Mouse (Mus musculus): ENCODE data around the gene Cnp. TPM values are rescaled to one million over a fixed set of nuclear protein-coding genes. Genes with fewer than 3 reads are reported as not detected.
"Not testable (repeated sequence)": the region's sequence is repeated elsewhere in the genome, so short reads cannot be mapped to it uniquely, and the experiment has no call there.

Gene Cnp
- polyA plus RNA-seq, 2 experiments, result 15.9 to 21.3 TPM

- ATAC-seq (ENCODE audit: low FRiP score, low read depth) (peak; percentile 98), DNase-seq (ENCODE audit: low spot score) (peak; percentile 99)
- peak; percentile 96; the same call in 1 of the 2 replicates for TF ChIP-seq POLR2A (IDR thresholded peaks at IDR 0.05; ENCODE audit: borderline replicate concordance, extremely low read depth, insufficient read depth, insufficient read length)
- peak within 1 kb of the TSS; percentile 89 for H3K4me2 ChIP-seq (replicated peaks; ENCODE audit: low read depth, low read length, severe bottlenecking)
- H3K27ac ChIP-seq (replicated peaks; ENCODE audit: low read depth, low read length), result peak within 1 kb of the TSS; percentile 88
- WGBS, result under 1% methylated on average over 49 of the region's 54 CpGs
- H3K27me3 ChIP-seq (ENCODE audit: control insufficient read depth, insufficient read depth, low read length), result no peaks in the 10 kb centered on the region
- no peaks in the 10 kb centered on the region for H3K9me3 ChIP-seq (ENCODE audit: control insufficient read depth, low read length)
- peaks cover 20% of the 10 kb centered on the region for H3K4me1 ChIP-seq (ENCODE audit: control insufficient read depth, insufficient read depth, low read length)
- peak within 1 kb of the TSS; percentile 83 for H3K4me3 ChIP-seq (replicated peaks; ENCODE audit: low read length)
- H3K36me3 ChIP-seq (ENCODE audit: control insufficient read depth, insufficient read depth, low read length), result peaks cover 12% of the 10 kb centered on the region
- peak within 1 kb of the TSS; percentile 83 for H3K9ac ChIP-seq (ENCODE audit: low read depth, low read length, severe bottlenecking)
These were observed 47.0 kb upstream of the Cnp start, which contains the start of gene Acly for GRCm38 (mm10) chr11:100527458-100528374. Gene Acly, minus strand, starts transcription at chr11:100528000.

DNA sequence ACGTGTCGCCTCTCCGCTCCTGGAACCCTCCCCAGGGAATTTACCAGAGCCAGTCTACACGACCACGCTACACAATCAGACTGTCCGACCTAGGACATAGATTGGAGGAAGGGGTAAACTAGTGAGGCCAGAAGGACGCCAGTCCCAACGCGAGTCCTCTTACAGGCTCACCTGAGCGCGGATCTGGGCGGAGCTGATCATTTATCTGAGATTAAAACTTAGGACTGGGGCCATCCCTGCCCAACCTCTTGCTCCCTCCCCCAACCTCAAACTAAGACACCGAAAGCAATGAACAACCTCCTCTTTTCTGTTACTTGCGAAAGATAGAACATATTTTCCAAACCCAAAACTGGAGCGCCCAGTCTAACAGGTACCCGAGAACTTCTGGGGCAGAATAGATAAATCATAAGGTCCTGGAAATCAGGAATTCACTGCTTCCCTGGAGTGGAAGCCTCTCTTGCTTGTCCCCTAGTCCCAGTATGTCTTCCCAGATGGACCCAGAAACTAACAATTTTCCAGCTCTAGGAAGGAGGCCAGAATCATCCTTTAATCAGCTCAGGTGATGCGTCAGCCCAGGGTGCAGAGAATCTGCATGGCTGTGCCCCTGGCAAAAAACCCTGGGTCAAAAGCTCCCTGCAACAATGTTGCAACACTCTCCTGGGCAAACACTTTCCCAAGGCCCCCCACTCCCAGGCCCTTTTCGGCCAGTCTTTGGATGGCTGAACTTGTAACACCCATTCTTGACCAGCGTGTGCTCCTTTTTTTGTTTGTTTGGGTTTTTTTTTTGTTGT is 46.1 kb upstream of the Cnp start:
- Histone ChIP-seq H3K36me3 (ENCODE audit: control insufficient read depth, insufficient read depth, low read length) (peaks cover 4% of the 10 kb centered on the region; the same call in 1 of the 2 replicates), H3K4me2 (replicated peaks; ENCODE audit: low read depth, low read length, severe bottlenecking) (peak overlapping the region; percentile 89), H3K9me3 (ENCODE audit: control insufficient read depth, low read length) (no peaks in the 10 kb centered on the region), H3K4me3 (replicated peaks; ENCODE audit: low read length) (peak overlapping the region; percentile 83), H3K27me3 (ENCODE audit: control insufficient read depth, insufficient read depth, low read length) (no peaks in the 10 kb centered on the region), H3K4me1 (ENCODE audit: control insufficient read depth, insufficient read depth, low read length) (peaks cover 20% of the 10 kb centered on the region), H3K27ac (replicated peaks; ENCODE audit: low read depth, low read length) (peak overlapping the region; percentile 58), H3K9ac (ENCODE audit: low read depth, low read length, severe bottlenecking) (peak overlapping the region; percentile 83)
- no peak for TF ChIP-seq POLR2A (IDR thresholded peaks at IDR 0.05; ENCODE audit: borderline replicate concordance, extremely low read depth, insufficient read depth, insufficient read length)
- ATAC-seq (ENCODE audit: low FRiP score, low read depth), result no peak
- no peak for DNase-seq (ENCODE audit: low spot score)
- 23% methylated on average over 19 of the region's 19 CpGs for WGBS

DNA sequence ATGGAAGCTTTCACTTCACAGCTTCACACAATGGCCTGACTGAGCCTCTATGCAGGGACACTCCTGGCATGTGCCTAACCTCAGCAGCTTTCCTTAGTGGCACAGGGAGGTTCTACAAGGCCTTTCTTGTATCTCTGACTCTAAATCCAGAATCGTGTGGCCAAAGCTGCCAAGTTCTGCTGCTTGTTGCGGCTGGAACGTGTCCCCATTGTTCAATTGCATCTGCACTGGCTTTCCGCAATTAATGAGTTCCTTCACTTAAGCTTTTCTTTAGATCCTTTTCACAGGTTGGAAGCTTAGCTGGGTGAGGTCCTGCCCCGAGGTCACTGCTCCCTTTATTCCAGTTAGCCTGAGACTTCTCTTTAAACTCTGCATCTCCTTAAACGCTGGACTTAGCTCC is 40.8 kb upstream of the Cnp start:
- no peak for ATAC-seq (ENCODE audit: low FRiP score, low read depth)
- no peaks in the 10 kb centered on the region for H3K27me3 ChIP-seq (ENCODE audit: control insufficient read depth, insufficient read depth, low read length)
- 75% methylated on average over 6 of the region's 6 CpGs for WGBS

GRCm38 (mm10) chr11:100534411-100534810 is 40.3 kb upstream of the Cnp start:
- not testable (repeated sequence) for H3K36me3 ChIP-seq (ENCODE audit: control insufficient read depth, insufficient read depth, low read length); DNase-seq (ENCODE audit: low spot score); H3K4me1 ChIP-seq (ENCODE audit: control insufficient read depth, insufficient read depth, low read length); H3K9me3 ChIP-seq (ENCODE audit: control insufficient read depth, low read length); H3K27ac ChIP-seq (replicated peaks; ENCODE audit: low read depth, low read length); H3K4me2 ChIP-seq (replicated peaks; ENCODE audit: low read depth, low read length, severe bottlenecking); H3K9ac ChIP-seq (ENCODE audit: low read depth, low read length, severe bottlenecking); ATAC-seq (ENCODE audit: low FRiP score, low read depth); H3K27me3 ChIP-seq (ENCODE audit: control insufficient read depth, insufficient read depth, low read length); H3K4me3 ChIP-seq (replicated peaks; ENCODE audit: low read length)
- WGBS, result 80% methylated on average over 2 of the region's 2 CpGs

More for the DNA sequence above, 40.8 kb upstream of the Cnp start:
- no peak overlapping the region for H3K27ac ChIP-seq (replicated peaks; ENCODE audit: low read depth, low read length)
- no peaks in the 10 kb centered on the region for H3K36me3 ChIP-seq (ENCODE audit: control insufficient read depth, insufficient read depth, low read length)
- H3K4me3 ChIP-seq (replicated peaks; ENCODE audit: low read length), result no peak overlapping the region
- no peak for TF ChIP-seq POLR2A (IDR thresholded peaks at IDR 0.05; ENCODE audit: borderline replicate concordance, extremely low read depth, insufficient read depth, insufficient read length)
- H3K4me2 ChIP-seq (replicated peaks; ENCODE audit: low read depth, low read length, severe bottlenecking), result no peak overlapping the region
- no peak for DNase-seq (ENCODE audit: low spot score)
- H3K9me3 ChIP-seq (ENCODE audit: control insufficient read depth, low read length), result no peaks in the 10 kb centered on the region
- no peak overlapping the region for H3K9ac ChIP-seq (ENCODE audit: low read depth, low read length, severe bottlenecking)
- H3K4me1 ChIP-seq (ENCODE audit: control insufficient read depth, insufficient read depth, low read length), result no peaks in the 10 kb centered on the region

GRCm38 (mm10) chr11:100534821-100535220 is 39.9 kb upstream of the Cnp start:
- H3K9me3 ChIP-seq (ENCODE audit: control insufficient read depth, low read length); H3K9ac ChIP-seq (ENCODE audit: low read depth, low read length, severe bottlenecking); H3K27me3 ChIP-seq (ENCODE audit: control insufficient read depth, insufficient read depth, low read length); DNase-seq (ENCODE audit: low spot score); H3K4me1 ChIP-seq (ENCODE audit: control insufficient read depth, insufficient read depth, low read length); H3K4me3 ChIP-seq (replicated peaks; ENCODE audit: low read length); H3K36me3 ChIP-seq (ENCODE audit: control insufficient read depth, insufficient read depth, low read length); ATAC-seq (ENCODE audit: low FRiP score, low read depth); H3K4me2 ChIP-seq (replicated peaks; ENCODE audit: low read depth, low read length, severe bottlenecking); H3K27ac ChIP-seq (replicated peaks; ENCODE audit: low read depth, low read length): not testable (repeated sequence)
- WGBS, result 82% methylated on average over 6 of the region's 6 CpGs
